Mouse (Mus musculus): Measurements from ENCODE around the gene Col1a1. TPM values are rescaled to one million over a fixed set of nuclear protein-coding genes. Genes with fewer than 3 reads are reported as not detected.
"Not testable (repeated sequence)": the region's sequence is repeated elsewhere in the genome, so short reads cannot be mapped to it uniquely, and the experiment has no call there.

Gene Col1a1
- total RNA-seq, 2 experiments from 2014 or later: 604 to 803 TPM

- intact Hi-C loops (cut with DNase I): loop anchor here (1.0 kb wide), 1 partner anchor 71 kb away; no protein-coding TSS in a partner anchor
Measured at GRCm38 (mm10) chr11:94937335-94937781, 1.3 kb downstream of the Col1a1 start.

GRCm38 (mm10) chr11:94937787-94938186, 1.8 kb downstream of the Col1a1 start:
- intact Hi-C loops (cut with DNase I): loop anchor here (1.0 kb wide), 1 partner anchor 71 kb away; no protein-coding TSS in a partner anchor
- DNase-seq: no peak

More at GRCm38 (mm10) chr11:94937335-94937781, 1.3 kb downstream of the Col1a1 start:
- DNase-seq: peak; percentile 37 to 58

GRCm38 (mm10) chr11:94938296-94938695, 2.3 kb downstream of the Col1a1 start:
- no peak for DNase-seq
- intact Hi-C loops (cut with DNase I): no loop called here

GRCm38 (mm10) chr11:94939280-94939679, 3.3 kb downstream of the Col1a1 start:
- peak; percentile 65 to 80 for DNase-seq
- intact Hi-C loops (cut with DNase I): no loop called here

GRCm38 (mm10) chr11:94941121-94941520, 5.1 kb downstream of the Col1a1 start:
- DNase-seq: no peak
- intact Hi-C loops (cut with DNase I): loop anchor here (2.0 kb wide), 1 partner anchor 58 kb away; no protein-coding TSS in a partner anchor

GRCm38 (mm10) chr11:94941776-94942175, 5.8 kb downstream of the Col1a1 start:
- DNase-seq: no peak
- intact Hi-C loops (cut with DNase I): loop anchor here (1.0 to 2.0 kb wide), 2 partner anchors 27 to 57 kb away; no protein-coding TSS in a partner anchor

- peak; percentile 41 to 64 for DNase-seq
- intact Hi-C loops (cut with DNase I): loop anchor here (1.0 kb wide), 1 partner anchor 26 kb away; no protein-coding TSS in a partner anchor
Measured at GRCm38 (mm10) chr11:94942282-94943023, 6.4 kb downstream of the Col1a1 start.

GRCm38 (mm10) chr11:94943054-94943453, 7.0 kb downstream of the Col1a1 start:
- no peak for DNase-seq
- intact Hi-C loops (cut with DNase I): no loop called here

GRCm38 (mm10) chr11:94944295-94944694, 8.3 kb downstream of the Col1a1 start:
- intact Hi-C loops (cut with DNase I): no loop called here
- DNase-seq: no peak

GRCm38 (mm10) chr11:94945236-94945635, 9.2 kb downstream of the Col1a1 start:
- no peak for DNase-seq

GRCm38 (mm10) chr11:94952169-94952568, 16.1 kb downstream of the Col1a1 start:
- DNase-seq: no peak
- intact Hi-C loops (cut with DNase I): no loop called here

More at GRCm38 (mm10) chr11:94945236-94945635, 9.2 kb downstream of the Col1a1 start:
- intact Hi-C loops (cut with DNase I): no loop called here

- DNase-seq: no peak
- intact Hi-C loops (cut with DNase I): no loop called here
Measured at GRCm38 (mm10) chr11:94955103-94955502, 19.1 kb downstream of the Col1a1 start.

- intact Hi-C loops (cut with DNase I): no loop called here
- DNase-seq: peak; percentile 58 to 65
Measured at GRCm38 (mm10) chr11:94957693-94958064, 21.7 kb downstream of the Col1a1 start.

- intact Hi-C loops (cut with DNase I): no loop called here
- peak; percentile 86 to 87 for DNase-seq
Measured at GRCm38 (mm10) chr11:94958065-94958858, 22.2 kb downstream of the Col1a1 start.

- intact Hi-C loops (cut with DNase I): no loop called here
- no peak for DNase-seq
Measured at GRCm38 (mm10) chr11:94962534-94963101, 26.6 kb downstream of the Col1a1 start.

- DNase-seq: no peak
- intact Hi-C loops (cut with DNase I): no loop called here
Measured at GRCm38 (mm10) chr11:94967419-94967818, 31.4 kb downstream of the Col1a1 start, which contains the start of gene Hils1. Gene Hils1 (plus strand): TSS chr11:94967593.

GRCm38 (mm10) chr11:94968187-94968586, 32.2 kb downstream of the Col1a1 start:
- intact Hi-C loops (cut with DNase I): loop anchor here (1.0 kb wide), 1 partner anchor 26 kb away; no protein-coding TSS in a partner anchor

GRCm38 (mm10) chr11:94969709-94970108, 33.7 kb downstream of the Col1a1 start:
- DNase-seq; intact Hi-C loops (cut with DNase I): not testable (repeated sequence)

More at GRCm38 (mm10) chr11:94968187-94968586, 32.2 kb downstream of the Col1a1 start:
- no peak for DNase-seq

GRCm38 (mm10) chr11:94970210-94970943, 34.4 kb downstream of the Col1a1 start:
- intact Hi-C loops (cut with DNase I): no loop called here
- peak; percentile 65 to 70 for DNase-seq
